Mouse (Mus musculus) spleen, adult 2 months (tissue): ENCODE data around the gene Eppin.

Source experiments
- CTCF ChIP-seq: fragments of 200-500 bp; IDR thresholded peaks from 2 replicates; pipeline ENCODE4 v1.5.1; 2011; ENCODE audit warnings: mild to moderate bottlenecking, inconsistent platforms; ENCODE audit not compliant: insufficient read depth, insufficient read length, insufficient replicate concordance; ENCODE audit errors: extremely low read depth
- POLR2A ChIP-seq: fragments of 200-500 bp; IDR thresholded peaks from 2 replicates; pipeline ENCODE4 v1.6.1; 2011; ENCODE audit warnings: low read depth, low read length, inconsistent platforms

DNA sequence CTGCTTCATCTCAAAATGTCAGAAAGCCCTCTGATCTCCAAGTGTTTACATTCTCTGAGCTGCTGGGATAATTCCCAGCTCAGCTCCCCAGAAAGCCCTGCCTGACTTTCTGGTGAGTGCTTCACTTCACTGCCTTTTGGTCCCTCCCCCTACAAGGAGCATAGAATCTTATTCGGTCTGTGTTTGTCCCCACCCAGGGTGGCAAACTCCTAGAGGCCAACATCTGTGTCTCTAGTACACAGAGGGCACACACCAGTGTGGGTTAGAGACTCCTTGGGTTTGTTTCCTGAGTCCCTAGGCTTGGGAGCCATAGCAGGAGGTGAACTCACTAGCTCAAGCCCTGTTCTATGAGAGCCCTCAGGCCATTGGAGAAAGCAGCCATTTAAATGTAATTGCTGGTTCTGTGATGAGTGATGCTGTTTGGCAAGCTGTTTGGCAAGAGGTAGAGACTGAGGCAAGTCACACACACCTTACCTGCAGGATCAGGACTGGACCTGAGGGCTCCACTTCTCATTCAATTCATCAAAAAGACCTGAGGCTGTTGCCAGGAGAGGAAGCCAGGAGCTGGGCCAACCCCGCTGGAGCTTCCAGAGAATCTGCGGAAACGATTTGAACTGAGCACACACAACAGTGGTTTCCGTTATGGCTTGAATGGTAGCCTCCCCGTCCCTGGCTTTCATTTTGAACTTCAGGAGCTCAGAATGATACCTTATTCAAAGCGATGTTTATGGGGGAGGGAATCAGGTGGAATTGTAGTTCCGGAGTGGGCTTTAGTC lies 52.6 kb downstream of the Eppin start:
- TF ChIP-seq POLR2A (no peak), CTCF (no peak)
